Mouse (Mus musculus) mature B cell (primary cell): ENCODE data around the gene Mrgpre.

Source experiments
- in situ Hi-C: fragments of 300-500 bp; cut with MboI; formaldehyde crosslinking; loops from 2 replicates; pipeline ENCODE4 v1.14.3; 2019

Gene Mrgpre

GRCm38 (mm10) chr7:143777375-143777774, 6.9 kb downstream of the Mrgpre start:
- in situ Hi-C loops, result loop anchor here (25.0 kb wide), 1 partner anchor 785 kb away; the partner anchor contains the start of gene Ppfia1

GRCm38 (mm10) chr7:143776137-143776536, 8.2 kb downstream of the Mrgpre start:
- in situ Hi-C loops, result loop anchor here (25.0 kb wide), 1 partner anchor 786 kb away; the partner anchor contains the start of gene Ppfia1

GRCm38 (mm10) chr7:143769461-143769860, 14.8 kb downstream of the Mrgpre start:
- in situ Hi-C loops, result loop anchor here (10.0 kb wide), 1 partner anchor 185 kb away; no protein-coding TSS in a partner anchor

- in situ Hi-C loops, result loop anchor here (10.0 kb wide), 1 partner anchor 183 kb away; no protein-coding TSS in a partner anchor
Observed at GRCm38 (mm10) chr7:143768267-143768666, 16.0 kb downstream of the Mrgpre start.

GRCm38 (mm10) chr7:143766893-143767292, 17.4 kb downstream of the Mrgpre start, which contains the start of gene Mrgprg:
TSS of gene Mrgprg (minus strand) at chr7:143766993.
- in situ Hi-C loops, result loop anchor here (10.0 kb wide), 1 partner anchor 182 kb away; no protein-coding TSS in a partner anchor

- in situ Hi-C loops, result loop anchor here (10.0 kb wide), 1 partner anchor 180 kb away; no protein-coding TSS in a partner anchor
Observed at GRCm38 (mm10) chr7:143764876-143765530, 19.3 kb downstream of the Mrgpre start.

- in situ Hi-C loops, result loop anchor here (10.0 kb wide), 1 partner anchor 179 kb away; no protein-coding TSS in a partner anchor
Observed at GRCm38 (mm10) chr7:143763794-143764193, 20.5 kb downstream of the Mrgpre start.

- in situ Hi-C loops, result no loop called here
Observed at GRCm38 (mm10) chr7:143758956-143759355, 25.3 kb downstream of the Mrgpre start.

GRCm38 (mm10) chr7:143757696-143758095, 26.6 kb downstream of the Mrgpre start:
- in situ Hi-C loops, result no loop called here

- in situ Hi-C loops, result no loop called here
Observed at GRCm38 (mm10) chr7:143757027-143757390, 27.3 kb downstream of the Mrgpre start.

GRCm38 (mm10) chr7:143756125-143757026, 27.9 kb downstream of the Mrgpre start, which contains the start of gene Osbpl5:
TSS of gene Osbpl5 (minus strand) at chr7:143756985.
- in situ Hi-C loops, result no loop called here

GRCm38 (mm10) chr7:143755357-143756124, 28.8 kb downstream of the Mrgpre start:
- in situ Hi-C loops, result no loop called here

GRCm38 (mm10) chr7:143753990-143754715, 30.1 kb downstream of the Mrgpre start:
- in situ Hi-C loops, result loop anchor here (5.0 kb wide), 1 partner anchor 47 kb away; no protein-coding TSS in a partner anchor

GRCm38 (mm10) chr7:143752606-143753005, 31.7 kb downstream of the Mrgpre start:
- in situ Hi-C loops, result loop anchor here (5.0 kb wide), 1 partner anchor 45 kb away; no protein-coding TSS in a partner anchor

GRCm38 (mm10) chr7:143752056-143752455, 32.2 kb downstream of the Mrgpre start:
- in situ Hi-C loops, result loop anchor here (5.0 kb wide), 1 partner anchor 45 kb away; no protein-coding TSS in a partner anchor

GRCm38 (mm10) chr7:143751380-143751779, 32.9 kb downstream of the Mrgpre start:
- in situ Hi-C loops, result loop anchor here (5.0 kb wide), 1 partner anchor 44 kb away; no protein-coding TSS in a partner anchor

GRCm38 (mm10) chr7:143749045-143749444, 35.3 kb downstream of the Mrgpre start:
- in situ Hi-C loops, result no loop called here

GRCm38 (mm10) chr7:143748041-143748868, 36.0 kb downstream of the Mrgpre start:
- in situ Hi-C loops, result no loop called here

GRCm38 (mm10) chr7:143740653-143741052, 43.6 kb downstream of the Mrgpre start:
- in situ Hi-C loops, result no loop called here
